Mouse (Mus musculus): Measurements from ENCODE around the gene Csnk1g2.

DNA sequence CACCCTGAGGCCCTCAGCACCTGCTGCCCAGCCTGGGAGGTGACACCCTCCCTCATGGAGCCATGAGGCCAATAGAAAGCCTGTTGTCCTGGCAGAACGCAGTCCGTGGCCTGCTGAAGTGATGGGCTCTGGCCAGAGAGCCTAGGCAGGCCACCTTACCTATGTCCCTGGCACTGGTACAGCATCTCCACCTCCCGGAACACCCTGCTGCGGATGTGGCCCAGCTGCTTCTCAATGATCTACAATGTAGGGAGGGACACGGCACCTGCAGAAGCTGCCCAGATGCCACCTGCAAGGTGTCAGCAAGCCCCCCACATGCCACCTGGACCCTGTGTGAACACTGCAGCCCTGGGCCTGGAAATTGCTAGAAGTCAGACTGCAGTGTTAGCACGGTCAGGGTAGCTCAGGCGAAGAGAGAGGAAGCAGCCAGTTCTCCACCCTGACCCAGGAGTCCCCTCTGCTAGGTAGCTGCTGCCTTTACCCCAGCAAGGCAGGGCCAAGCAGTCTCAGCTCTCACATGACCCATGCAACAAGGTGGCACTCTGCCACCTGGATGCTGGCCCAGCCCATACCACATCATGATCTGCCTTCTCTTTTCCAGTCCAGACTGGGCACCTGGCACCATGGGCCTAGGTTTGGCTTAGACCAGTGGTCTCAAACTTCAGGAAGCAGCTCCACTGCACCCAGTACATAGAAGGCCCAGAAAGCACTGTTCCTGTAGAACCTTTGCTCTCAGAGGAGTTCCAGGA is 47.3 kb downstream of the Csnk1g2 start:
- TF ChIP-seq CTCF (IDR thresholded peaks at IDR 0.05; ENCODE audit: low read depth) (no peak), EP300 (optimal IDR thresholded peaks at IDR 0.05) (no peak)
